Mouse (Mus musculus) heart, postnatal 14 days (tissue): ENCODE data around the gene Cnpy2. TPM values are rescaled to one million over a fixed set of nuclear protein-coding genes. Genes with fewer than 3 reads are reported as not detected.
"Not testable (repeated sequence)": the region's sequence is repeated elsewhere in the genome, so short reads cannot be mapped to it uniquely, and the experiment has no call there.

Experiments
- DNase-seq, 2 experiments: peaks; one replicate each; pipeline ENCODE4 v3.0.0; 2021 to 2022
- intact Hi-C: fragments of 180-260 bp; cut with DNase I; formaldehyde crosslinking; loops from one replicate; pipeline ENCODE4 v1.15.1; 2025
- total RNA-seq, 2 experiments: library from RNA; stranded (reverse); gene quantifications; 2 replicates each; pipeline ENCODE4 v1.2.3; 2021

Cnpy2 gene
- total RNA-seq, 2 experiments from 2014 or later, result 58.1 to 66.7 TPM

DNA sequence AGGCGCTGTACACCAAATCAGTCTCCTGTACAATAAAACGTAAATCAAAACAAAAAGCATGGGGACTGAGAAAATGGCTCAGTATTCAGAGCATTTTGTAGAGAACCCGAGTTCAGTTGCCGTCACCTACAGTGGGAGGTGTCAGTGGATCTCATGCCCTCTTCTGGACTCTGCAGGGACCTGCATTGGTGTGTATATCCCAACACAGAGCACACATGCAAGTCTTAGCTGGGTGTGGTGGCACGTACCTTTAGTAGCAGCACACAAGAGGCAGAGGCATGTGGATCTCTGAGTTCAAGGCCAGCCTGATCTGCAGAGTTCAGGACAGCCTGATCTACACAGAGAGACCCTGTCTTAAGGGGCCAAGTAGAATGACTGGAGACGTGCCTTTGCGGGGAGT lies 12.6 kb upstream of the Cnpy2 start:
- no peak for DNase-seq
- intact Hi-C loops, result no loop called here

DNA sequence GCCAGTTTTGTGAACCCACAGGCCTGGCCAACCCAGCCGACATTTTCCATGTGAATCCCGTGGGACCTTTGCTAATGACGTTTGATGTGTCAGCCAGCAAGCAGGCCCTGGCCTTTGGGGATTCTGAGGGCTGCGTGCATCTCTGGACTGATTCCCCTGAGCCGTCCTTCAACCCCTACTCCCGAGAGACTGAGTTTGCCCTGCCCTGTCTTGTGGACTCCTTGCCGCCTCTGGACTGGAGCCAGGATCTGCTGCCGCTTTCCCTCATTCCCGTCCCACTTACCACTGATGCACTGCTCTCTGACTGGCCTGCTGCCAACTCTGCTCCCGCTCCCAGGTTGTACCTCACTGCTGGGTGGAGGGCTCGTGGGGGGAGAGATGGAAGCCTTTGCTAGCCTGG lies 12.1 kb upstream of the Cnpy2 start:
- intact Hi-C loops, result no loop called here
- peak; percentile 25 to 46 for DNase-seq

DNA sequence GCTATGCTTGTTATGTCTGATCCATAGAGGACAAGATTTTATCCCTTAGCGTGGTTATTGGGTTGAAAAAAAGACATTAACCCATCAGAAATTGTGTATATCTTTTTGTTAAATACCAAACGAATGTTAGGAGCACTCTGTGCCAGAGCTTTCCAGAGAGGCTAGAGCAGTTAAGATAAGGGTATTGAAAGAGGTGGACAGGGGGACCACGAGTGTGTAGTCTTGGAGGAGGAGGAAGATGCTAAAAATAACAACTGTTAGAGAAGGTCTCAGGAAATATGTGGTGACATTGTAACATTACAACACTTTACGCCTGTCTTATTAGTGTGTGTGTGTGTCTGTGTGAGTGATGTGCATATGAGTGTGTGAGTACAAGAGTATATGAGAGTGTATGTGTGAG lies 11.4 kb upstream of the Cnpy2 start:
- intact Hi-C loops, result no loop called here
- no peak for DNase-seq

DNA sequence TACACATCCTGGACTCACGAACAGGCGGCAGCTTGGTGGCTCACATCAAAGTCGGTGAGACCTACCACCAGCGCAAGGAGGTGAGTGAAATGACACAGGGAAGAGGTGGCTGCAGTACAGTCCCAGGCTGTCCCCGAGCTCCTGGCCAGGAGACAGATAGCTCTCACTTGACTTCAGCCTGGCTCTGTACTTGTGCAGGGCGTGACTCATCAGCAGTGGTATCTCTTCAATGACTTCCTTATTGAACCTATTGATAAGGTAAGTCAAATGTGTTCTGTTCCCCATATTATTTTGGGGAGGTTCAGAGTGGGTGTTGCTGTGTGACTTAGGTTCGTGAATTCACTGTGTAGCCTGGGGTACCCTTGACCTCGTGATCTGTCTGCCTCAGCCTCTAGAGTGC lies 6.7 kb upstream of the Cnpy2 start:
- no peak for DNase-seq
- intact Hi-C loops, result no loop called here

DNA sequence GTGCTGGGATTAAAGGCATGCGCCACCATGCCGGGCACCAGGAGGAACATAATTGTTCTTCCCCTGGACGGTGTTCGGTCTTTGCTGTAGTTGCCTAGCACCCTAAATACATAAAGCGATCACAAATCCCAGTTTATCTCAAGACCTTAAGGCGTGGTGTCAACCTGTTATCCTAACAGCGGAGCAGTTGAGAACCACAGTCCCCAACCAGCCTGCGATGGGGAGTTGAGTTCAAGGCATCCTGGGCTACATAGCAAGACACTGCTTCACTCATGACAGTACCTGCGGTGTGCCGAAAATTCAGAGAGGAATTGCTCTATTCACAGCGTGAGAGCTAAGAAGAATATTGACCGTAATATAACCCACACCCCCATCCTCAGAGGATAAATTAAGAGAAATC lies 618 bp upstream of the Cnpy2 start:
- intact Hi-C loops, result no loop called here
- no peak for DNase-seq

DNA sequence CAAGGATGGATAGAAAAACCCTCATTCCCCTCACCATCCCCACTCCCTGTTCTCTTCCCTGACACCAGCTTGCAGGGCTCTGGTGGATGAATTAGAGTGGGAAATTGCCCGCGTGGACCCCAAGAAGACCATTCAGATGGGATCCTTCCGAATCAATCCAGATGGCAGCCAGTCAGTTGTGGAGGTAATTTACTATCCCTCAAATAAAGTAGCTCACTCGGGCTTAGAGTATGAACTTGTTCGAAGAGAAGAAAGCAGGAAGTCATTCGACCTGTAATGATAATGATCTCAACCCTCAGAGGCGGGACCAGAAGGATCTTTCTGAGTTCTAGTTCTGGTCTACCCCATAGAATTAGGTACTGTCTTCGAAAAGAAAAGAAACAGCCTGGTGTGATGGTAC lies 1.3 kb downstream of the Cnpy2 start:
- intact Hi-C loops, result no loop called here
- no peak for DNase-seq

DNA sequence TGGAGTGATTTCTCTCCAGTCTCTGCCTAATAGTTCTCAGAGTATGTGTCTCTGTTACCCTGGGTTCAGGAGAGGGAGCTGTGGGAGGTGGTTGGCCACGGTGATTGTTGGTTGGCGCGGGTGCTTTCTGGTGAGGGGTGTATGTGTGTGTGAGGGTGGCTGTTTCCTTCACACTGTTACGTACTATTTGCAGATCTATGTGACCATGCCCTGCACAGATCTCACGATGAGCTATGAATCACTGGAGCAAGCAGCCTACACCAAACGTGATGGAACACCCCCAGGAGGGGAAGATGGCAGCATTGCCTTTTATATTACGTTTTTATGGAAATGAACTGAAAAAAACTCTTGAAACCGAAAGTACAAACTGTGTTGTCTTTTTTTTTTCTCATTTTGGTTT lies 4.6 kb downstream of the Cnpy2 start:
- intact Hi-C loops, result no loop called here
- DNase-seq, result no peak

DNA sequence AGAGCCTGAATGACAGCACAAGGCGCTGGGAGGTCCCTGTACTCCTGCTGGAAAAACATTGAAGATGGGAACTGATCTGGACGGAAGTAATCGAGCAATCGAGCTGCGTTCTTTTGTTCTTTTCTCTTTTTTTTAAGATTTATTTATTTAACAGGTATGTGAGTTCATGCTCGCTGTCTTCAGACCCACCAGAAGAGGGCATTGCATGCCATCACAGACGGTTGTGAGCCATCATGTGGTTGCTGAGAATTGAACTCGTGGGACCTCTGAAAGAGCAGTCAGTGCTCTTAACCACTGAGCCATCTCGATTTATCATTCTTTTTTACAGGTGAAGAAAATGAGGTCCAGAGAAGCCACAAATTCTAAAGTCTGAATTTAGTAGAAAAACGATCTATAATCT lies 5.4 kb downstream of the Cnpy2 start:
- no peak for DNase-seq
- intact Hi-C loops, result no loop called here

DNA sequence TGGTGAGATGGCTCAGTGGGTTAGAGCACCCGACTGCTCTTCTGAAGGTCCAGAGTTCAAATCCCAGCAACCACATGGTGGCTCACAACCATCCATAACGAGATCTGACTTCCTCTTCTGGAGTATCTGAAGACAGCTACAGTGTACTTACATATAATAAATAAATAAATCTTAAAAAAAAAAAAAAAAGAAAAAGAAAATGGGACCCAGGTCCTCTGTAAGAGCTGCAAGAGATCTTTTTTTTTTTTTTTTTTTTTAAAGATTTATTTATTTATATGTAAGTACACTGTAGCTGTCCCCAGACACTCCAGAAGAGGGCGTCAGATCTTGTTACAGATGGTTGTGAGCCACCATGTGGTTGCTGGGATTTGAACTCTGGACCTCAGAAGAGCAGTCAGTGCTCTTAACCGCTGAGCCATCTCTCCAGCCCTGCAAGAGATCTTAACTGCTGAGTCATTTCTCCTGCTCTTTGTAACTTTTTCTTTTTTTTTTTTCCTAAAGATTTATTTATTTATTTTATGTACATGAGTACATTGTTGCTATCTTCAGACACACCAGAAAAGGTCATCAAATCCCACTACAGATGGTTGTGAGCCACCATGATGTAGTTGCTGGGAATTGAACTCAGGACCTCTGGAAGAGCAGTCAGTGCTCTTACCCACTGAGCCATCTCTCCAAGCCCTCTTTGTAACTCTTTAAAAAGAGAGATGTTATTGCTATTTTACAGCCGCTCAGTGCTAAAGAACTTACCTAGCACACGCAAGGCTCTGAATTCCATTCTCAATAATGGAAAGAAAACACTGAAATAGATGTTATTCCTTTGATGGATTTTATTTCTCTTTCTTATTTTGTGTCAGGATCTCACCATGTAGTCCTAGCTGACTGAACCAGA lies 10.3 kb downstream of the Cnpy2 start:
- intact Hi-C loops, result not testable (repeated sequence)

DNA sequence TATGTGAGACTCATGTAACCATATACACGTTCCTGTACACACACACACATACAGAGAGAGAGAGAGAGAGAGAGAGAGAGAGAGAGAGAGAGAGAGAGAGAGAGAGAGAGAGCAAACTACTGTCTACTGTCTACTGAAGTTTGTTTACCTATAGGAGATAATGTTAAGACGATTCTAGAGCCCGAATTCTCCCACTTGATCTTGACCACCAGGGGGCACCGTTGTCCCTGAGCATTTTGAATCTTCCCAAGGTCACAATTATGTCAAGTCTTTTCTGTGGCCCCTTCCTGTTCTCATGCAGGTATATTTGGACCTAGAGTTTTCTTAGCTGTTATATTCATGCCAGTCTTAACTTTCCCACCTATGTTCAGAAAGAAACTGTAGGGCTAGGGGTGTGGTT lies 13.3 kb downstream of the Cnpy2 start:
- intact Hi-C loops, result loop anchor here (1.0 kb wide), 2 partner anchors 23 to 119 kb away; no protein-coding TSS in a partner anchor
- DNase-seq, result peak; percentile 81 to 86

More for the DNA sequence above, 10.3 kb downstream of the Cnpy2 start:
- DNase-seq, result not testable (repeated sequence)

DNA sequence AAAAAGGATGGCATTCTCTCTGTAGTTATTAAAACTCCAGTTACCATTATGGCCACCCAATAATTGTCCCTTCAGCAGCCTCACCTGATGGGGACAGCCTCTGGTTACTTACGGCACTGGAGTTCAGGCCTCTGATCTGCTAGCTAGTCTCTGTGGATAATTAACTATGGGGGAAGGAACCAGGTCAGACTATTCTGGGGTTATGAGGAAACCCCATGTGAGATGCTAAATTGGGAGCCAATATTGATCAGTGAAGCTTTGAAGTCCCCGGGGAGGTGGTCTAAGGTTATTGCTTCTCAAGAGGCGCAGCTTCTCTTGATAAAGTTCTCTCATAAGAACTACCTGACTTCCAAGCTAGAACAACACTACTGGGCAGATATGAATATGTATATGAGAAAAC lies 13.9 kb downstream of the Cnpy2 start:
- no peak for DNase-seq
- intact Hi-C loops, result no loop called here

DNA sequence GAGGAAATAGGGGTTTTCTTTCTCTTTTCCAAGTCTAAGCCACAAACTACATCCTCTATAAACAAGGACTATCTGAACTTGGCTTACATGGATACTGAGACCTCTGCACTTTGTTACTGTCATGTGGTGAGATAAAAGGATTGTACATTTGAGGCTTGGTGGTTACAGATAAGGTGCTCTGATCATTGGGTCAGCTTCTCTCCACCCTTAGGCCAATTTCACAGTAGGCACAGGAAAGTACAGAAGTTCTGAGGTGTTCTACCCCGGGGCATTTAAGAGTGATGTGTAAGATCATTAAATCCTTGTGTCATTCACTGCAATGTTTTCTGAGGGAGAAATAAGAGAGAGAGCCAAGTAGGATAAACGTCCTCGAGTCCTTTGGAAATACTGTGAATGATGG lies 14.3 kb downstream of the Cnpy2 start:
- intact Hi-C loops, result no loop called here
- no peak for DNase-seq

DNA sequence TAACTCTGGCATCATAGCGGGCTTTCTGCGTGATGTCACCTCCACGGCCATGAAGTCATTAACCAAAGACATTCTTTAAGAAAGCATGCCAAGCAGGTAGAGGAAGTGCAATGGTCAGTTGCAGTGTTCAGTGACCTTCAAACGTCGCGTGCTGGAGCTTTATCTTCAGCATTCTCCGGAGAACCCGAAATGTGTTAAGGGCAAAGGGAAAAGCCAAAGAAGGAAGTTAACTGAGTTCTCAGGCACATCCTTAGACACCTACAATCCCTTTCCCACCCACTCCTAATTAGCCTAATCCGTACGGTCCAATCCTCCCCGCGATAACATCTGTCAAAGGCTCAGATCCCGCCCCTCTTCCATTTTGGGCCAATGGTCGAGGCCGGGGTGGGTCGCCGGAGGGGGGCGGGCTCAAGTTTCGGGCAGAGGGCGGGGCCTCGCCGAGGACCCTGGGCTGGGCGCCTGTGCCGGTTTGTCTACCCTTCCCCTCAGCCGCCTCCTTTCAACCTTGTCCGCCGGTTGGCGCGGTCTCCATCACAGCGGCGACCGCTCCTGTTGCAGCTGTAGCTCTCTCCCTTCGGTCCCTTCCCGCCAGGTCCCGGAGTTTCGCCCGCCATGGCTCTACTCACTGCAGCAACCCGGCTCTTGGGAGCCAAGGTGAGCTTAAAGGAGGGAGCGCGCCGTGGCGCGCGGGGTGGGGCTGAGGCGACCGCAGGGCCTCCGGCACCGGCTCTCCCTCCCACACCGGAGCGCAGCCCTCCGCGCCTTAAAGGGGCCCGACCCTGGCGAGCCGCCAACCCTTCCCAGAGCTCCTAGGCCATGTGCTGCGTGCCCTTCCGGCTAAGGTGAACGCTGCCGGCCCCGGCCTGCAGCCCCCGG lies 15.3 kb downstream of the Cnpy2 start, which contains the start of gene Cs:
Gene Cs, plus strand, starts transcription at position 429 of the 876 bp plus-strand sequence.
- intact Hi-C loops, result no loop called here
- peak; percentile 97 to 98 for DNase-seq

DNA sequence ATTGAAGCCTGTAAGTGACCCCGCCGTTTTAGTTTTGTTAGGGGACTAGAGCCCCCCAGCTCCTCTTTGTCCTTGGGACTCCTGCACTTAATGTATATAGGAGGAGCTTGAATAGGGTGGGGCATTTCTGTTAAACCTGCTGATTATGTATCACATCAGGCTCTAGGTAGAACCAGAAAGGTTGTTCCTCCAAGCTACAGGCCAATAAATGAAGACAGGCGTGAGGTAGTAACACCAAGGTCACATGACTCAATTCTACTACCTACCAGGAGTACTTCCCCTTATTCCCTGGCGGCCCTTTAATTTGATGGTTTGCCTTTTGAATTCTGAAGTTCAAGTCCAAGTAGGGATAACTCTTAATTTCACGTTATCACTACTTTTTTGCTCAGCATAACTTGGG lies 16.2 kb downstream of the Cnpy2 start:
- intact Hi-C loops, result no loop called here
- DNase-seq, result no peak

DNA sequence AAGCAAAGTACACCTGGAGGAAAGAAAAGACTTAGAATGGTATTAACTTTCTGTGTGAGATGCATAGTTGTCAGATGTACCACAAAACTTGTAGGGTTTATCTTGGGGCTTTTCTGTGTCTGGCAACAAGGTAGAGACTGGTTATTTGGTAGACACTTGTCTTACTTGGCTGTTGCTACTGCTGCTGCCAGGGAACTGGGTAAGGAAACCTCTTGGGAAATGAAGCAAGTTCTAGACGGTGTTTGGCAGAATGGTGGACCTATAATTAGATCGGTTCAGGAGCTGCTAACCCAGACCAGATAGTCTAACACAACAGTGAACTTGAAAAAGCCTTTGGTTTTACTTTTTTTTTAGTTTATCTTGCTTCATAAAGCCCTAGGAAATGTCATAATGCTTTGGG lies 16.7 kb downstream of the Cnpy2 start:
- DNase-seq, result no peak

DNA sequence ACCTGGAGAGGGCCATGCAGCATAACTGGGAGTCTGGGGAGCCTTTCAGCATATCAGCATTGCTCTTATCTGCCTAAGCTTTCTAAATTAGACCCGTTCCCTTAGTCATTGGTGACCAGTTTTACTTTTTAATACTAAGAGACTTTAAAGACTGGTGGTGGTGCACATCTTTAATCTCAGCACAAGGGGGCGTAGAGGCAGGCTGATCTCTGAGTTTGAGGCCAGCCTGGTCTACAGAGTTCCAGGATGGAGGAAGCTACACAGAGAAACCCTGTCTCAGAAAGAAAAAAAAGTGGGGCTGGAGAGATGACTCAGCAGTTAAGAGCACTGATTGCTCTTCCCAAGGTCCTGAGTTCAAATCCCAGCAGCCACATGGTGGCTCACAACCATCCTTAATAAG lies 18.0 kb downstream of the Cnpy2 start:
- DNase-seq, result no peak
- intact Hi-C loops, result no loop called here

More for the DNA sequence above, 16.7 kb downstream of the Cnpy2 start:
- intact Hi-C loops, result no loop called here

DNA sequence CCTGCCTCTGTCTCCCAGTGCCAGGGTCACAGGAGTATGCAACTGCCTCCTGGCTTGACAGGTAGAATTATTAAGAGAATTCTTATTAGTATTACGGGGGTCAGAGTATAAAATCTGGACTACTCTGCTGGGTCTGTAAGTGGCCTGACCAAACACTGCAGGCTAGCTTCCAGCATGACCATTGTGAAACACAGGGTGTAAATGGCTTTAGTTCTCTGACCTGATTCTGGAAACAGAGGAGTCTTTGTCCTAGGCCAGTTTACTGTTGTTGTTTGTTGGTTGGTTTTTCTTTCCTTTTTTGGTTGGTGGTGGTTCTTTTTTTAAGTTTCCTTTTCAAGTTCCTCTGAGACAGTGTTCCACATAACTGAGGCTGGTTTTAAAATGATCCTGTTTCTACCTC lies 21.2 kb downstream of the Cnpy2 start:
- no peak for DNase-seq
- intact Hi-C loops, result no loop called here

DNA sequence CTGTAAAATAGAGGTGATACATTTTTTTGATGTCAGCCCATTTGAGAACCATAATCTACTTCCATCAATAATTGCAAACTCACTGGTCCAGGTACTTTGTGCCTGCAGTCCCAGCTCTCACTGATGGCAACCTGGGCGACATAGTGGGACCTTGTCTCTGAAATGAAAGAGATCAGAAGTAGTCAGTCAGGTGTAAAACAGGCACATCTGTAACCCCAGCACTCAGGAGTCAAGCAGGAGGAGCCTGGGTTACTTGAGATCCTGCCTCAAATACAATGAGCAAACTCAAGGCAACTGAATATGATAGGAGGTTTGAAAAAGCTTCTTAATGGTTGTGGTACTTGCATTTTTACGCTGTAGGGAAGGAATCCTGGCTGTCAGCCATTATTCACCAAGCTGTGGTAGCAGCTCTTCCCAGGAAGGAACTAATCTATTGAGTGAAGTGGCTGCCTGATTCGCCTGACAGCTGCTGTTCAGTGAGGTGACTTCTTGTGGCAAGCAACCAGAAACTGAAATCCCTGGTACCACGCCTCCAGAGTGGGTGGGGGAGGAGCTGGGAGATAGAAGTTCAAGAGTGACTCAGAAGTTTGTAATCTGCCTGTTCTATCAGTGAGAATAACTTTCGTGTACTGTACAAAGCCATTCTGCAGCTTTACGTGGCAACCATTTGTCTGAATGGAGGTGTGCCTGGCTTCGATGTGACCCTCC lies 22.5 kb downstream of the Cnpy2 start:
- peak; percentile 67 to 77 for DNase-seq
- intact Hi-C loops, result no loop called here

DNA sequence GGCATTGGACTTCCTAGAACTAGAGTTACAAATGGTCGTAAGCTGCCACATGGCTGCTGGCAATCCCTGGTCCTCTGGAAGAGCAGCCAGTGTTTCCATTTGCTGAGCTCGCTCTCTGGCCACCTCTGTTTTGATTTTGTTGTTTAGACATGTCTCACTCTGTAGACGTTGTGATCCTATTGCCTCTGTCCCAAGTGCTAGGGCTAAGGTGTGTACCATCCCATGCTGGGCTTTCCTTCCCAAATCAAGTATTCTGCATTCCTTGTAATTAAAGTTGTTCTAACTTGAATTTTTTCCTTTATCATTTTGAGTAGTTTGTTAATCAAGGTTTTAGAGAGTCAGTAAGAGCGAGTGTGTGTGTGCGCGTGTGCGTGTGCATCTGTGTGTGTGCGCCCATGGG lies 25.3 kb downstream of the Cnpy2 start:
- intact Hi-C loops, result no loop called here
- no peak for DNase-seq

DNA sequence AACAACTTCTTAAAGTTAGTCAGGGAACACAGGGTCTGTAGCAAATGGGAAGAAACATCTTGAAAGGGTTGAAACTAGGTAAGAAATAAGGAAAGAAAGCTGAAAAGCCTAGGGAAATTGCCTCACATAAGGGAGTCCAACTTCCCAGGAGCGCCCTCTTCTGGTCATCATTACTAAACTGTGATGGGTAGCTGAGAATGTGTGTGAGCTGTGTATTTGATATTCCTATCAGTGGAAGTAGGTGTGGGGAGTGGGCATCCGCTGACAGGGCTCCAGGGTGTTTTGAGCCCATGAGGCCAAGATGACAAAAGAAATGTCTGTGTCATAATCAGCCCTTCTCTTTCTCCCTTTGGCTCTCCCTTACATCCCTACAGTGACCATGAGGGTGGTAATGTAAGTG lies 36.5 kb downstream of the Cnpy2 start:
- intact Hi-C loops, result loop anchor here (1.0 kb wide), 1 partner anchor 23 kb away; no protein-coding TSS in a partner anchor

DNA sequence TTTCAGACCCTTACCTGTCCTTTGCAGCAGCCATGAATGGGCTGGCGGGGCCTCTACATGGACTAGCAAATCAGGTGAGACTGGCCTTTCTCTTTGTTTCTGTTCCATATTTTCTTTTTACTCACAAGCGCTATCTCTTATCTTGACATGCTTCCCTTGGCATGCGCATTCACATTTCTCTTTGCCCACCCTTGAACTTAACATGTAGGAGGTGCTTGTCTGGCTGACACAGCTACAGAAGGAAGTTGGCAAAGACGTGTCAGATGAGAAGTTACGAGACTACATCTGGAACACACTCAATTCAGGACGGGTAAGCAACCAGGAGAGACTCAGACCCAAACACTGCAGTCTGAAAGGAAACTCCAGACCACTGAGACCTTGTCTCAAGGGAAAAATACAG lies 37.0 kb downstream of the Cnpy2 start:
- no peak for DNase-seq
- intact Hi-C loops, result no loop called here

More for the DNA sequence above, 36.5 kb downstream of the Cnpy2 start:
- DNase-seq, result peak; percentile 52 to 71
